Mouse (Mus musculus): Measurements from ENCODE around the gene Enpep. TPM values are rescaled to one million over a fixed set of nuclear protein-coding genes. Genes with fewer than 3 reads are reported as not detected.

The Enpep gene
- polyA plus RNA-seq, 1 experiment = 0.10 TPM

- Histone ChIP-seq H3K79me2 (ENCODE audit: control insufficient read depth, insufficient read depth) (no peaks in the 10 kb centered on the region), H3ac (ENCODE audit: control insufficient read depth, insufficient read length) (no peak overlapping the region), H3K4me2 (ENCODE audit: low read depth) (no peak overlapping the region), H3K27me3 (ENCODE audit: control insufficient read depth, insufficient read depth, insufficient read length) (no peaks in the 10 kb centered on the region), H3K36me3 (ENCODE audit: control insufficient read depth, insufficient read depth) (no peaks in the 10 kb centered on the region), H3K4me3 (no peak overlapping the region)
- TF ChIP-seq MYOG (IDR thresholded peaks at IDR 0.05; ENCODE audit: control insufficient read depth in 1 of 3, insufficient read depth in 1 of 3, insufficient read length in 2 of 3, low read depth in 2 of 3) (peak in 1 of 3 experiments; percentile 48), POLR2AphosphoS2 (IDR thresholded peaks at IDR 0.05; ENCODE audit: insufficient read length, low read depth) (no peak), MYOD1 (IDR thresholded peaks at IDR 0.05; ENCODE audit: control insufficient read depth in 1 of 3, insufficient read length in 2 of 3, low read depth in 2 of 3) (peak in 1 of 3 experiments; percentile 14)
Observed at GRCm38 (mm10) chr3:129321585-129321984, 10.9 kb downstream of the Enpep start.

GRCm38 (mm10) chr3:129317032-129317729, 15.3 kb downstream of the Enpep start:
- Histone ChIP-seq H3K4me3 (no peak overlapping the region), H3K36me3 (ENCODE audit: control insufficient read depth, insufficient read depth) (no peaks in the 10 kb centered on the region), H3ac (ENCODE audit: control insufficient read depth, insufficient read length) (no peak overlapping the region), H3K79me2 (ENCODE audit: control insufficient read depth, insufficient read depth) (no peaks in the 10 kb centered on the region), H3K4me2 (ENCODE audit: low read depth) (no peak overlapping the region), H3K27me3 (ENCODE audit: control insufficient read depth, insufficient read depth, insufficient read length) (no peaks in the 10 kb centered on the region)
- TF ChIP-seq E2F4 (IDR thresholded peaks at IDR 0.05; ENCODE audit: insufficient read depth) (no peak), SRF (IDR thresholded peaks at IDR 0.05; ENCODE audit: control insufficient read depth, insufficient read length, low read depth) (no peak), MYOG (IDR thresholded peaks at IDR 0.05; ENCODE audit: control insufficient read depth in 1 of 3, insufficient read depth in 1 of 3, insufficient read length in 2 of 3, low read depth in 2 of 3) (no peak), CEBPB (IDR thresholded peaks at IDR 0.05; ENCODE audit: insufficient read depth, poor library complexity, severe bottlenecking) (no peak), REST (IDR thresholded peaks at IDR 0.05; ENCODE audit: insufficient read depth, insufficient read length) (no peak), USF1 (IDR thresholded peaks at IDR 0.05; ENCODE audit: low read depth) (no peak), TCF3 (IDR thresholded peaks at IDR 0.05; ENCODE audit: insufficient read length, low read depth) (no peak), TCF12 (IDR thresholded peaks at IDR 0.05; ENCODE audit: insufficient read depth, poor library complexity, severe bottlenecking) (no peak), MAX (IDR thresholded peaks at IDR 0.05; ENCODE audit: low read depth) (no peak), POLR2AphosphoS2 (IDR thresholded peaks at IDR 0.05; ENCODE audit: insufficient read length, low read depth) (no peak), MYOD1 (IDR thresholded peaks at IDR 0.05; ENCODE audit: control insufficient read depth in 1 of 3, insufficient read length in 2 of 3, low read depth in 2 of 3) (no peak), POLR2A (IDR thresholded peaks at IDR 0.05; ENCODE audit: insufficient read length, low read depth) (no peak)

- no peak for TF ChIP-seq POLR2AphosphoS2 (IDR thresholded peaks at IDR 0.05; ENCODE audit: insufficient read length, low read depth)
- TF ChIP-seq MYOG (IDR thresholded peaks at IDR 0.05; ENCODE audit: control insufficient read depth in 1 of 3, insufficient read depth in 1 of 3, insufficient read length in 2 of 3, low read depth in 2 of 3) = no peak
- no peak for TF ChIP-seq CEBPB (IDR thresholded peaks at IDR 0.05; ENCODE audit: insufficient read depth, poor library complexity, severe bottlenecking)
- peak overlapping the region; percentile 46 for H3K4me2 ChIP-seq (ENCODE audit: low read depth)
- H3K36me3 ChIP-seq (ENCODE audit: control insufficient read depth, insufficient read depth) = no peaks in the 10 kb centered on the region
- no peak overlapping the region for H3K4me3 ChIP-seq
- no peak overlapping the region for H3ac ChIP-seq (ENCODE audit: control insufficient read depth, insufficient read length)
- no peaks in the 10 kb centered on the region for H3K79me2 ChIP-seq (ENCODE audit: control insufficient read depth, insufficient read depth)
- H3K27me3 ChIP-seq (ENCODE audit: control insufficient read depth, insufficient read depth, insufficient read length) = no peaks in the 10 kb centered on the region
Observed at GRCm38 (mm10) chr3:129313671-129314415, 18.7 kb downstream of the Enpep start.

GRCm38 (mm10) chr3:129313221-129313620, 19.3 kb downstream of the Enpep start:
- Histone ChIP-seq H3K4me2 (ENCODE audit: low read depth) (peak overlapping the region; percentile 46), H3K79me2 (ENCODE audit: control insufficient read depth, insufficient read depth) (no peaks in the 10 kb centered on the region), H3K4me3 (no peak overlapping the region), H3K36me3 (ENCODE audit: control insufficient read depth, insufficient read depth) (no peaks in the 10 kb centered on the region), H3K27me3 (ENCODE audit: control insufficient read depth, insufficient read depth, insufficient read length) (no peaks in the 10 kb centered on the region), H3ac (ENCODE audit: control insufficient read depth, insufficient read length) (no peak overlapping the region)
- TF ChIP-seq E2F4 (IDR thresholded peaks at IDR 0.05; ENCODE audit: insufficient read depth) = no peak
- no peak for TF ChIP-seq POLR2AphosphoS2 (IDR thresholded peaks at IDR 0.05; ENCODE audit: insufficient read length, low read depth)
- no peak for TF ChIP-seq MAX (IDR thresholded peaks at IDR 0.05; ENCODE audit: low read depth)
- no peak for TF ChIP-seq USF1 (IDR thresholded peaks at IDR 0.05; ENCODE audit: low read depth)
- no peak for TF ChIP-seq TCF12 (IDR thresholded peaks at IDR 0.05; ENCODE audit: insufficient read depth, poor library complexity, severe bottlenecking)

GRCm38 (mm10) chr3:129312511-129312910, 20.0 kb downstream of the Enpep start:
- H3K36me3 ChIP-seq (ENCODE audit: control insufficient read depth, insufficient read depth) = no peaks in the 10 kb centered on the region
- no peak overlapping the region for H3ac ChIP-seq (ENCODE audit: control insufficient read depth, insufficient read length)
- H3K4me2 ChIP-seq (ENCODE audit: low read depth) = no peak overlapping the region
- H3K27me3 ChIP-seq (ENCODE audit: control insufficient read depth, insufficient read depth, insufficient read length) = no peaks in the 10 kb centered on the region
- no peaks in the 10 kb centered on the region for H3K79me2 ChIP-seq (ENCODE audit: control insufficient read depth, insufficient read depth)
- no peak overlapping the region for H3K4me3 ChIP-seq
- TF ChIP-seq MYOG (IDR thresholded peaks at IDR 0.05; ENCODE audit: control insufficient read depth in 1 of 3, insufficient read depth in 1 of 3, insufficient read length in 2 of 3, low read depth in 2 of 3) (no peak), CEBPB (IDR thresholded peaks at IDR 0.05; ENCODE audit: insufficient read depth, poor library complexity, severe bottlenecking) (no peak), REST (IDR thresholded peaks at IDR 0.05; ENCODE audit: insufficient read depth, insufficient read length) (no peak), POLR2AphosphoS2 (IDR thresholded peaks at IDR 0.05; ENCODE audit: insufficient read length, low read depth) (no peak), MAX (IDR thresholded peaks at IDR 0.05; ENCODE audit: low read depth) (no peak), TCF3 (IDR thresholded peaks at IDR 0.05; ENCODE audit: insufficient read length, low read depth) (no peak), E2F4 (IDR thresholded peaks at IDR 0.05; ENCODE audit: insufficient read depth) (no peak), SRF (IDR thresholded peaks at IDR 0.05; ENCODE audit: control insufficient read depth, insufficient read length, low read depth) (no peak), MYOD1 (IDR thresholded peaks at IDR 0.05; ENCODE audit: control insufficient read depth in 1 of 3, insufficient read length in 2 of 3, low read depth in 2 of 3) (no peak), TCF12 (IDR thresholded peaks at IDR 0.05; ENCODE audit: insufficient read depth, poor library complexity, severe bottlenecking) (no peak)

Measured in myocyte (in vitro differentiated cells).